Mouse (Mus musculus) cerebellum, adult 2 months (tissue): ENCODE data around the gene Emc6. TPM values are rescaled to one million over a fixed set of nuclear protein-coding genes. Genes with fewer than 3 reads are reported as not detected.

Source experiments
- DNase-seq, 2 experiments: peaks; one replicate each; pipeline ENCODE4 v3.0.0; 2021
- H3K27ac ChIP-seq: fragments of 200-500 bp; 2 replicates; pipeline ENCODE4 v1.5.1; 2012; ENCODE audit warnings: low read length, control low read depth, inconsistent platforms; ENCODE audit not compliant: insufficient read depth
- H3K27me3 ChIP-seq: fragments of 200-500 bp; 2 replicates; pipeline ENCODE4 v1.6.1; 2012; ENCODE audit warnings: inconsistent platforms, mild to moderate bottlenecking, low read length, moderate library complexity; ENCODE audit not compliant: control insufficient read depth, insufficient read depth
- H3K4me1 ChIP-seq: fragments of 200-500 bp; 2 replicates; pipeline ENCODE4 v1.6.1; 2011; ENCODE audit warnings: low read length; ENCODE audit not compliant: control insufficient read depth, insufficient read depth
- H3K4me3 ChIP-seq: fragments of 200-500 bp; replicated peaks from 2 replicates; pipeline ENCODE3; 2011; ENCODE audit warnings: mild to moderate bottlenecking, low read depth, low read length, control low read depth; ENCODE audit not compliant: insufficient read depth
- CTCF ChIP-seq: fragments of 200-500 bp; IDR thresholded peaks from 2 replicates; pipeline ENCODE4 v1.5.1; 2011; ENCODE audit warnings: low read depth, mild to moderate bottlenecking, control low read depth, low read length, moderate library complexity, borderline replicate concordance; ENCODE audit not compliant: insufficient read depth
- POLR2A ChIP-seq: fragments of 200-500 bp; IDR thresholded peaks from 2 replicates; pipeline ENCODE4 v1.6.1; 2011; ENCODE audit warnings: low read length, control low read depth, borderline replicate concordance; ENCODE audit not compliant: insufficient read depth
- WGBS: fragments of 180-500 bp; shearing (Covaris S2); methylation state at CpG from one replicate; pipeline ENCODE4 v1.1.7; 2018; 5-methylcytosine and 5-hydroxymethylcytosine counted together
- polyA plus RNA-seq: library from polyadenylated mRNA; depleted of rRNA; stranded (reverse); fragments of >200 nt; gene quantifications from 2 replicates; pipeline ENCODE4 v1.2.3, GENCODE M21; 2012

Gene Emc6
- polyA plus RNA-seq, 1 experiment, result 80.6 TPM

DNA sequence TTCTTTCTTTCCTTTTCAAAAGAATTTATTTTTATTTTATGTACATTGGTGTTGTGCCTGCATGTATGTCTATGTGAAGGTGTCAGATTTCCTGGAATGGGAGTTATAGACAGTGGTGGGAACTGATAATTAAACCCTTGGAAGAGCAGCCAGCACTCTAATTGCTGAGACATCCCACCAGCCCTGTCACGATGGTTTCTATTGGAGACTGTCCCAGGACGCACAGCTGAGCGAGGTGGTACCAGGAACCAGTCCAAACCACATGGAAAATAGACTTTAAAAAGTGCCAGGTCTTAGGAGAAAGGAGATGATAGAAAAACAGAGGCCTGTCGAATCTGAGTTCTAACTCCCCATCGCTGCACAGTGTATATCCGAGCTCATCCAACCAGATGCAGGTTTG, 21.8 kb downstream of the Emc6 start:
- DNase-seq, result no peak
- TF ChIP-seq POLR2A, result no peak
- TF ChIP-seq CTCF, result no peak
- H3K27ac ChIP-seq, result no peak overlapping the region
- no peaks in the 10 kb centered on the region; the same call in 1 of the 2 replicates for H3K27me3 ChIP-seq
- no peaks in the 10 kb centered on the region for H3K4me1 ChIP-seq
- no peak overlapping the region for H3K4me3 ChIP-seq
- 39% methylated on average over 6 of the region's 6 CpGs for WGBS

- no peak for TF ChIP-seq POLR2A
- no peak for TF ChIP-seq CTCF
Measured at GRCm38 (mm10) chr11:73148209-73148608, 28.6 kb downstream of the Emc6 start.

GRCm38 (mm10) chr11:73146975-73147365, 29.9 kb downstream of the Emc6 start:
- no peaks in the 10 kb centered on the region for H3K4me1 ChIP-seq
- no peaks in the 10 kb centered on the region for H3K27me3 ChIP-seq
- TF ChIP-seq CTCF (no peak), POLR2A (no peak)
- no peak overlapping the region for H3K4me3 ChIP-seq
- no peak overlapping the region for H3K27ac ChIP-seq
- 55% methylated on average over 7 of the region's 7 CpGs for WGBS
- DNase-seq, result no peak

More at GRCm38 (mm10) chr11:73148209-73148608, 28.6 kb downstream of the Emc6 start:
- Histone ChIP-seq H3K4me1 (no peaks in the 10 kb centered on the region), H3K27me3 (no peaks in the 10 kb centered on the region), H3K27ac (no peak overlapping the region), H3K4me3 (no peak overlapping the region)
- no peak for DNase-seq
- 69% methylated on average over 9 of the region's 9 CpGs for WGBS

DNA sequence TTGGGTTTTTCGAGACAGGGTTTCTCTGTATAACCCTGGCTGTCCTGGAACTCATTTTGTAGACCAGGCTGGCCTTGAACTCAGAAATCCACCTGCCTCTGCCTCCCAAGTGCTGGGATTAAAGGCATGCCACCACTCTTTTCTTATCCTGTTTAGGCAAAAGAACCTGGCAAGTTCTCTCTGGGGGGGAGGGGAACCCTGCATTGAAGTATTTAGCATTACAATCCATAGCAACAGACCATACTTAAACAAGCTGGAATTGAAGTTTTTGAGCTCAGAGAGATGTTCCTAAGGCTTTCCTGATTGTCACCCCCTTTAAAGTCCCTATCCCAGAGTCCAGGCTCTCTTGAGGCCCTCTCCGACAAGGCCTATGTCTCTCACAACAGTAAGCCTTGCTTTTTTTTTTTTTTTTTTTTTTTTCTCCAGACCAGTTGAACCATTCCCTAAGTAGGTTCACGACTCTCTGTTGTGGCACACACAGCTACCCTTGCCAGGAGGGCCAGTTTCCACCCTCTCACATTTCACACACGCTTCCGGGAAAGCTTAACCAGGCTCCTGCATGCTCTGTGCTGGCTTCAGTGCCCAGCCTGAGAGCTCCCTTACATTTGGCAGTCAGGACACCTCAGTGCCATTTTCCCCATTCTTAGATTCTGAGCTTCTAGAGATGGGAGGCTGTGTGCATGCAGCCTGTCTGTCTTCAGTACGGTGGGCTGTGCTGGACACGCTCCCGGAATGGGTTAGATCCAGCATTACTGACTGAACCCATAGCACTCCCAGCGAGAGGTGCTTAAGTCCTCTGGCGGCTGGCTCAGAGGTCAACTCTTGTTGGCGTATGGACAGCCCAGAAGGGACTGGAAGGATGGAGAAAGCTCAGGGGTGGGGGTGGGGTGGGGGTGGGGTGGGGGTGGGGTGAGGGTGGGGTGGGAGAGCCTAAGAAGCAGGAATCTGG, 30.5 kb downstream of the Emc6 start:
- Histone ChIP-seq H3K4me1 (no peaks in the 10 kb centered on the region), H3K4me3 (no peak overlapping the region), H3K27me3 (no peaks in the 10 kb centered on the region), H3K27ac (no peak overlapping the region)
- TF ChIP-seq POLR2A (no peak), CTCF (no peak)
- no peak for DNase-seq
- WGBS, result 37% methylated on average over 11 of the region's 11 CpGs

- H3K4me3 ChIP-seq, result no peak overlapping the region
- 50% methylated on average over 1 of the region's 1 CpGs for WGBS
- H3K27ac ChIP-seq, result no peak overlapping the region
- H3K27me3 ChIP-seq, result no peaks in the 10 kb centered on the region
- DNase-seq, result no peak
- TF ChIP-seq CTCF (no peak), POLR2A (no peak)
- no peaks in the 10 kb centered on the region for H3K4me1 ChIP-seq
Measured at GRCm38 (mm10) chr11:73144261-73144681, 32.6 kb downstream of the Emc6 start.

DNA sequence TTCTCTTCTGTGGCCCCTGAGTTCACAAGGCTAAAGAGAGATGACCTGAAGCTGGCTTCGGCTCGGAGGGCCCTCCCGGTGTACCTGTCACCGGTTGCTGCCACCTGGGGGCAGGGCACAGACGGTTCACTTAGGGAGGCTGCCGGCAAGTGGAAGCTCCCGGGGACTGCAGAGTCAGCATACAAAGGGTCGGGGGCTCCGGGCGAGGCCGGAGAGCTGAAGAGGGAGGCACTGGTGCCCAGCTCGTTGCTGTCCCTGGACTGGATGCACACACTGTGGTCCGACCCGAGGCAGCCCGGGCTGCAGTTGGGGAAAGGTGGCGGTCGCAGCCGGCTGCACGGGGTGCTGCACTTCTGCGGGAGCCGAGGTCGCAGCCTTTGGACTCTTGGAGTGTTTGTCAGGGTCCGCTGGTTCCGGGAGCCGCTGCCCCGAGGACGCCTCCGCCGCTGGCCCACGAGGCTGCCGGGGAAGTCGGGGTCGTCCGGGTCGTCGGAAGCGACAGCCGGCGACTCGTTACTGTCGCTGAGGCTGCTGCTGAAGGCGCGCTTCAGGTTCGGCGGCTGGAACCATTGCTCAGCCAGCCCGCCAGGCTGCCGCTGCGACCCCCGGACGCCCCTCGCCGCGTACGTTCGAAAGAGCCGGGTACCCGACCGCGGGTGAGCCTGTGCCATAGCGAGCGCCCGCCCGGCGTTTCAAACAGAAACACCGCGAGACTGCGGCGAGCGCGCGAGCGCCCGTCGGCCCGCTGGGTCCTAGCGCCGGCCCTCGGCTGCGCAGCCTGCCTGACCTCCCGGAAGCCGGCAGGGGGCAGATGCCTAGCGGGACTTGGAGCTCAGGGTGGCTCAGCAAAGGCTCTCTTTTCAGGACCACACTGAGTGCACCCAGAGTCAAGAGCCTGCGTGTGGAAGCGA, 39.0 kb downstream of the Emc6 start, which contains the start of gene Haspin:
Gene Haspin (minus strand): TSS at position 704 of the 911 bp plus-strand sequence.
- H3K4me1 ChIP-seq, result no peaks in the 10 kb centered on the region
- TF ChIP-seq POLR2A (no peak), CTCF (peak; percentile 80)
- H3K27ac ChIP-seq, result no peak within 1 kb of the TSS
- under 1% methylated on average over 84 of the region's 84 CpGs for WGBS
- peak within 1 kb of the TSS; percentile 54 for H3K4me3 ChIP-seq
- DNase-seq, result peak; percentile 85 to 87
- H3K27me3 ChIP-seq, result no peaks in the 10 kb centered on the region

- WGBS, result 11% methylated on average over 11 of the region's 11 CpGs
- TF ChIP-seq POLR2A (no peak), CTCF (no peak)
- no peak for DNase-seq
- H3K4me3 ChIP-seq, result no peak overlapping the region
- no peak overlapping the region for H3K27ac ChIP-seq
- H3K4me1 ChIP-seq, result no peaks in the 10 kb centered on the region
- H3K27me3 ChIP-seq, result no peaks in the 10 kb centered on the region
Measured at GRCm38 (mm10) chr11:73137116-73137515, 39.7 kb downstream of the Emc6 start.

DNA sequence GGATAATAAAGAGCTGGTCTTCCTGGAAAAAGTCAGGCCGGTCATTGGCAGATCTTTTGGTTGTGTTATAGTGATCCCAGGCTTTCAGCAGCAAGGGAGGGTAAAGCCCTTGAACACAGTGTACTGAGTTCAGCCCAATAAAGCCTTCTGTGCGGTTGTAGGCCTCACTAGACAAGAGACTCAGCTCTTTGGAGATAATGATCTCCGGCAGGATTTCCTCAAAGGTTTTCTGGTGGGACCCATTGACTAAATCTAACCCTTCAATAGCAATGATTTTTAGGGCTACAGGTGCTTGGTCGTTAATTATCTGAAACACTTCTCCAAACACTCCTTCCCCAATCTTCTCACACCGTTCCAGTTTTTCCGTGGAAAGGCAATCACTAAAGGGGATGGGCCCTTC, 40.2 kb downstream of the Emc6 start:
- TF ChIP-seq POLR2A (no peak), CTCF (no peak)
- H3K4me1 ChIP-seq, result no peaks in the 10 kb centered on the region
- no peak overlapping the region for H3K4me3 ChIP-seq
- H3K27me3 ChIP-seq, result no peaks in the 10 kb centered on the region
- DNase-seq, result no peak
- no peak overlapping the region for H3K27ac ChIP-seq
- WGBS, result 79% methylated on average over 6 of the region's 6 CpGs
